Mouse (Mus musculus) ovary, postnatal 10 days (tissue): Measurements from ENCODE around the gene Pglyrp1.
"Not testable (repeated sequence)": the region's sequence is repeated elsewhere in the genome, so short reads cannot be mapped to it uniquely, and the experiment has no call there.

Experiments used
- DNase-seq: peaks from one replicate; pipeline ENCODE4 v3.0.0; 2022; ENCODE audit warnings: low spot score

The Pglyrp1 gene

DNA sequence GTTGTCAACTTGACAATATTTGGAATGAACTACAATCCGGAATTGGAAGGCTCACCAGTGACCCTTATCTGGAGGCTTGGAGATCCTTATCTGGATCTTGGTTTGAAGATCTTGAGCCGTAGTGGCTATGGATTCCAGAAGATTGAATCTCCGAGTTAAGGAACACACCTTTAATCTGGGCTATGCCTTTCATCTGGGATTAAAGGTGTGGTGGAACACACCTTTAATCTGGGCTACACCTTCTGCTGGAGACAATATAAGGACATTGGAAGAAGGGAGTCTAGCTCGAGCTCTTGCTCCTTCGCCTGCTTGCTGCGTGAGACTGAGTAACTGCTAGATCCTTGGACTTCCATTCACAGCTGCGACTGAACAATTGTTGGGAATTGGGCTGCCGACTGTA, at the start of gene Pglyrp1:
Gene Pglyrp1, plus strand, starts transcription at position 301 of the 400 bp plus-strand sequence.
- DNase-seq: not testable (repeated sequence)

DNA sequence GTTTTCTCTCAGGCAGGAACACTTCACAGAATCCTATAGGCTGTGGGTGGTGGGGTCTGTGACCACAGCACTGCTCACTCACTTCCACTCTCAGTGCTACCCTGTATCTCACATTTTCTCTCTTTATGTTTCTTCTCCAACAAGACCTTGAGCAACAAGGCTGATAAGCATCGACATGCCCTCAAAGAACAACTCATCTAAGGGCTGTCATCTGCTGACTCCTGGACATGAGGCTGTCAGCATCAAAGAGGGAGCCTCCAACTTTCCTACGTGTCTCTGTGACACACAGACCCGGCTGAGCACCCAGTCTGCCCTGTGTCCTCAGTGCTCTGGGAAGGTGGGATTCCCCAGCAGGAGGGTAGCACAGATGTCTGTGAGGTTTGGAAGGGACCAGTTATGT, 49.6 kb upstream of the Pglyrp1 start, which contains the start of gene Psg17:
Gene Psg17, minus strand, starts transcription at position 101 of the 400 bp plus-strand sequence.
- DNase-seq: no peak

DNA sequence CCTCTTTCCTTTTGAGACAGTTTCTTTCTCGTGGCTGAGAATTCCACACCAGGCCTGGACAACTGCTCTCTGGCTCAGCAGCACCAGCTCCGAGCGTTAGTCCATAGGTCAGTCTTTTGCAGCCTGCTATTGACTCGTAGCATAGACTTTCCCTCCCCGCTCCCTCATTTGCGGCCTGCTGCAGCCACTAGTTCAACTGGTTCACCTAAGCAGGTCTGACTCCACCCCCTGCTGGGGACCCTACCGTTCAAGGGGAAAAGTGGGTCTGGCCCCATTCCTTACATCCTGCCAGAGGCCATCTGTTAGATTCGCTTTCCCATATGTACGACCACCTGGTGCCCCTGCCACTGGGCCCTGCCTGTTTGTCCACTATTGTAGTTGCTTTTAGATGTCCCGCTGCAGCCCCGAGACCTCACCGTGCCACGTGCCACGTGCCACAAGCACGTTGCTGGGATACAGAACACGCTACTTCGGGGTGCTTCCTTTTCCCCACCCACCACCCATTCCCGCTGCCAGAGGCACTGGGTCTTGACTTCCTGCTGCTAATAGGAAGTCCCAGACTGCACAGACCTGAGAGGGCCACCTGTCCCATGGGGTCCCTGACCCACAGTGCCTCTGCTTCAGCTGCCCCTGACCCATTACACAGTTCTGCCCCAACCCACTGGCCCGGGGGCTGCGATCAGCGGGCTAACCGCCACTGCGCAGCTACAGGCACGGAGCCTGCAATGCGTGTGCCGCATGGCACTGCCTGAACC, 43.2 kb upstream of the Pglyrp1 start:
- no peak for DNase-seq

DNA sequence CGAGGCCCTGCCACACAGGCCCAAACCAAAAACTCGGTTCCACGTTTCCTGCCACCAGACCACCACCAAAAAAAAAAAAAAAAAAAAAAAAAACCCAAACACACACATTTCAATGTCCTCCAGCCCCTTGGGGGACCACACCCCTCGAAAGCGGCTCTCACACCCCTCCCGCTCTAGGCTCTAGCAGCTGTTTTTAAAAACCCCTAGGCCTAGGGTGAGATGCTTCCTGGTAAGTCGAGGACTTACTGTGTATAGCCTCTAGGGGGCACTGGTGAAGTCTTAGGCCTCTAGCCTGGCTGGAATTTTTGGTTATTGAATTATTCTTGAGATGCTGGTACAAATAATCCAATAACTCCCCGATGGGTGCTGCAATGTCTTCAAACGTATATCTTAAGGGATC, 42.5 kb upstream of the Pglyrp1 start:
- DNase-seq: no peak

DNA sequence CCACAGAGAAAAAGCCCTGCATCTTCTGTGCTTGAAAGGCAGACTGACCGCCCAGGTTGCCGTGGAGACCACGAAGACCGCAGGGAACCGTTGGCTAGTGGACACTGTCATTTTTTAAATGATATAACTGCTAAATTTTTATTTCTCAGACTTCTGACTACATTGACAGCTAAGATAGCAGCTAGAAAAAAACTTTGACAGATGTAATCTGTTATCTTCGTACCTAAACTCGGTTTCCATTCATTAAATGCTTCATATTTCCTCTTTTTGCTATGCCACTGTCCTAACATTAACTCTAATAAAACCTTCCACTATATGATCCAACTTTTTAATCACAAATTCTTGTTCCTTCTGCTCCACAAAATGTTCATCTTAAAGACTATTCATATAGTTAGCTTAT, 41.6 kb upstream of the Pglyrp1 start:
- DNase-seq: no peak

DNA sequence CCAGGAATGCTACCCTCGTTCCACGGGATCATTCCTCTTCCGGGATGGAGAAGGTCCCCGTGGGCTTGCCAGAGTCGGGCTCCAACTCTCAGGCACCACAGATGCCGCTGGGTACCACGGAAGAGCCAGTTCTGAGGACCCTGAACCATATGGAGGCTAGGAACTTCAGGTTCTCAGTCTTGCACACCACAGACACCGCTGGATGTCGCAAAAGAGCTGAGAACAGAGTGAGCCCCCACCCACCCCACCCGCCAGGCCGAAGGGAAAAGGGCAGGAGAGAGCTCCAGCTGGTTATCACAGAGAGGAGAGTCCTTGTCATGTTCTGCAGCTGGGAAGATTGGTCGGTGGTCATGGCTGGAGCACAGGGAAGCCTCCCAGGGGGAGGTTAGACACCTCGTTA, 38.8 kb upstream of the Pglyrp1 start:
- no peak for DNase-seq

DNA sequence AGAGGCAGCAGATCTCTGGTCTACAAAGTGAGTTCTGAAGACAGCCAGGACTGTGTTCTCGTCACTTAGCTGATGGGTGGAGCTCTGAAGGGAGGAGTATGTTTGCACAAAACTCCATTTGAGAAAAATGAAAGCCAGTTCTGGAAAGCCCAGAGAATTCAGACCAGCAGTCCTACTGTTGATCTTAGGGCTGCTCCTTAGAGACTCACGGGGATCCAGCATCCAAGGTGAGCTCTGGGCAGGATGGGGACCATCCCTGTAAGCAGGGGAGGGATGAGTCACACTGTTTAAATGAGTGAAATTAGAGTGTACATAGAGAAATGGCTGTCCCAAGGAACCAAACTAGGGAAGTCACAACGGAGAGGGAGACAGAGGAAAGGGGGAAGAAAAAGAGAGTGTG, 31.3 kb upstream of the Pglyrp1 start, which contains the start of gene Mill2:
Gene Mill2, plus strand, starts transcription at position 102 of the 400 bp plus-strand sequence.
- no peak for DNase-seq

DNA sequence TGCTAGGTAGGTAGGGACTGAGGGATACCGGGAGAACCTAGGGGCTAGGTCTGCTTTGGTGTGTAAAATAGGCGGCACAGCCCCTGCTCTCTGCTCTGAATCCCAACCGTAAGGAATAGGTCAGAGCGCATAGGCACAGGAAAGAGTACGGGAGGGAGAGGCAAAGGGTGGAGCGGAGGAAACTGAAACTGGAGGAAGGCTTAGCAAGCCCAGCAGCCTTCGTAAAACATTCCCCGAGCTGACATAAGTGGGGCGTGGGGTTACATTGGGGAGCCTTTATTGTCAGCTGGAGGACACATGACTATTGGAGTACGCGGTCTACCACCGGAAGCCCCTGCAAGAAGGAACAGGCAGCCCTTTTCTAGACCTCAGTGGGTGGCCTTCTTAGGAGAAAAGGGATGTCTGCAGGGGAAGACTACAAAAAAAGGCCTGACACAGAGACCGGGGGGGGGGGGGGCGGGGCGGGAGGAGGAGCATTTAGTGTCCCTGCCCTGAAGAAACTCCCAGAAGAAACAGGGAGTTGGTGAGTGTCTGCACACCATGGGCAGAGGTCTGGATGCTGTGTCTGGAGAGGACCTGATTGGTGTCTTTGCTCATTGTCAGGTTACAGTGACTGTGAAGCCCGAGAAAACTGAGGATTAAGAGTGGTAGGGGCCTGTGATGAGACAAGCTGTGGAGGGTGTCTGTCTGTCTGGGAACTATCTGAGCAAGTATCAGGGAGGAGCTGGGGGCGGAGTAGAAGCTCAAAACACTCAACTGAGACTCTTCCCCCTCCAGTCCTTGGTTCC, 30.6 kb upstream of the Pglyrp1 start:
- DNase-seq: peak; percentile 22

DNA sequence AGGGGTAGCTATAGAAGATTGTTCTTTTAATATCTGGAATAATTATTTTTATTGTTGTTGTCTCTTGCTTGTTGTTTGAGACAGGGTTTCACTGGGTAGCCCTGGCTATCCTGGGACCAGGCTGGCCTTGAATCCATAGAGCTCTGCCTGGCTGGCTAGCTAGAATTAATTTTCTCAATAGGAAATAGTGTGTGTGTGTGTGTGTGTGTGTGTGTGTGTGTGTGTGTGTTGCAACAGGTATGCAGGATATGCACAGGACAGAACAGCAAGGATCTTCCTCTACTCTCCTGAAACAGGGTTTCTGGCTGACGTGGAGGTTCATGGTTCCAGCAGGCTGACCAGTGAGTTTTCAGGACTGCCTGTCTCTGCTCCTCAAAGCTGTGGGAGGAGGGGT, 30.0 kb upstream of the Pglyrp1 start:
- DNase-seq: no peak

DNA sequence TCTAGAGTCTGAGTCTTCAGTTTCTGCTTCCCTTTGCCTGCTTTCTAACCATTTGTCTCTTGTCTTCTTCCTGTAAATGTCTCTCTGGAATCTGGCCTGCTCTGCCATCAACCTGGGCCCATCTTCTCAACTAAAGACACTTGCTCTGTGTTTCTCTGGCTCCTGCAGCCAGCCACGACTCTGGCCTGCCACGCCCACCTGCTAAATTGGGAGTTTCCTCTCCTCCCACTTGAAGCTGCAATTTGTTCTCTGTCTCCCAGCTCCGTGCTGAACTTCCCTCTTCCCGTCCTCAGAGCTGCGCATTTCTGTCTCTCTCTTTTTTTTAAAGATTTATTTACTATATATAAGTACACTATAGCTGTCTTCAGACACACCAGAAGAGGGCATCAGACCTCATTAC, 26.3 kb upstream of the Pglyrp1 start:
- DNase-seq: no peak

DNA sequence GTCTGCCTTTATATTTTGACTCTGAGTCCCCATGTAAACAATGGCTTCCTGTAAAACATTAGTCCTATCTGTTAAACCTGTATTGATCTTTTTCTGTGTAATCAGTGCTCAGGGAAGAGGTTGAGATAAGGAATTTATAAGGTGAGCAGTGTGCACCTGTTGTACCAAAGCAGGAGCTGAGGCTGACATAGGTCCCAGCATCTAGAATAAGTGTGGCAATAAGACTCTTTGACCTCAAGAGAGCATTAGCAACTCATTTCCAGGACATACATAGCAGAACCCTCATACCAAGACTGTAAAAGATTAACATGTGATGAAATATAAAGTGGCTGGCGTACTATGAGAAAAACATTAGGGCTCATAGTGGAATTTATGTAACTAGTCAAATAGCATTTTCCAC, 22.7 kb upstream of the Pglyrp1 start:
- DNase-seq: no peak

DNA sequence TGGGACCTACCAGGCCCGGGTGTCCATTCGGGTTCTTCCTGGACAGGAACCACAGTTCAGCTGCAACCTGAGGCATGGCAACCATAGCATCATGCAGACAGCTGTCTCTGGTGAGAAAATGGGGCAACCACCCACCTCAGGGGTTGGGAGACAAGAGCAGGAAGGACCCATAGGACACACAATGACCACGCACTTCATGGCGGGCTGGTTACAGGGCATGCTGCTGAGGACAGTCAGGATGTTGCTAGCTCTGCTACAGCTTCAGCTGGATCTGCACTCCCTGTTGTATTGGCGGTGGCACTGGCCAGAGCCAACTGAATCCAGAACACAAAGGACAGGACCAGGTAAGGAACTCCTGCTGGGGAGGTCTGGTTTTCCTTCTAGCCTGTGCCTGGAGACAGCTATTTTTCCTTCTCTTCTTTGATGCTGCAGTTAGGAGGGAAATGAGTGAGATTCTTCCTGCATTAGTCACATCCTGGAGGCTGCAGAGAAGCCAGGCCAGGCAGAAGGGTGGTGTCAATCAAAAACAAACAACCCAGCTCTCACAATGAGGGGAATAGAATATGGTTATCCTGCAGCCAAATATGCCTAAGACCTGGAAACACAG, 12.7 kb upstream of the Pglyrp1 start:
- DNase-seq: no peak

DNA sequence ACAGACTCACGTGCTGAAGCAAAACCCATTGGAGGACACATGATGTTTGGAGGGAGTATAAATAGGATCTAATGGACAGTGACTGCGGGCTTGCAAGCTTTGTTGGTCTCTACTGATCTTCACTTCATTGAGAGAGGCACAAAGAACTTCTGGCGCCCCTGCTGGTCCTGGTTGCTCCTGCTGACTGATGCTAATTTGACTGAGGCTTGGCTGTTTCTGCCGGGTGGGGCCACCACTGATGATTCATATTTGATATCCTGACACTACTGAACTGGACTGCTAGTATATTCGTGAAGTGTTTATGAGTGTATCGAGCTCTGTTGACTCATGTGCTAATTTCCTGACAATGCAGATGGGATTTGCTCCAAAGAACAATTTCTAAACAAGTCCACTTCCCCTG, 8.3 kb upstream of the Pglyrp1 start:
- no peak for DNase-seq

DNA sequence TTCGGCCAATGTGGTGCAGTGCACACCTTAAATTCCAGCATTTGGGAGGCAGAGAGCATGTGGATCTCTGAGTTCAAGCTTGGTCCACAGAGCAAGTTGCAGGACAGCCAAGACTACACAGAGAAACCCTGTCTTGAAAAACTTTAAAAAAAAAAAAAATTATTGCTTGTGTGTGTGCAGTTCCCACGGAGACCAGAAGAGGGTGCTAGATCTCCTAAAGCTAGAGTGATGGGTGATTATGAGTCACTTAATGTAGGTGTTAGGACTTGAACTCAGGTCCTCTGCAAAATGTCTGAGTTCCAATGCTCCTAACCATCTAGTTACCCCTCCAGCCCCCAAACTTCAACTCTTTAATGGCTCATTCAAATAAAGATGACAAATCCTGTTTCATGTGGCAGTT, 2.6 kb upstream of the Pglyrp1 start:
- DNase-seq: no peak

DNA sequence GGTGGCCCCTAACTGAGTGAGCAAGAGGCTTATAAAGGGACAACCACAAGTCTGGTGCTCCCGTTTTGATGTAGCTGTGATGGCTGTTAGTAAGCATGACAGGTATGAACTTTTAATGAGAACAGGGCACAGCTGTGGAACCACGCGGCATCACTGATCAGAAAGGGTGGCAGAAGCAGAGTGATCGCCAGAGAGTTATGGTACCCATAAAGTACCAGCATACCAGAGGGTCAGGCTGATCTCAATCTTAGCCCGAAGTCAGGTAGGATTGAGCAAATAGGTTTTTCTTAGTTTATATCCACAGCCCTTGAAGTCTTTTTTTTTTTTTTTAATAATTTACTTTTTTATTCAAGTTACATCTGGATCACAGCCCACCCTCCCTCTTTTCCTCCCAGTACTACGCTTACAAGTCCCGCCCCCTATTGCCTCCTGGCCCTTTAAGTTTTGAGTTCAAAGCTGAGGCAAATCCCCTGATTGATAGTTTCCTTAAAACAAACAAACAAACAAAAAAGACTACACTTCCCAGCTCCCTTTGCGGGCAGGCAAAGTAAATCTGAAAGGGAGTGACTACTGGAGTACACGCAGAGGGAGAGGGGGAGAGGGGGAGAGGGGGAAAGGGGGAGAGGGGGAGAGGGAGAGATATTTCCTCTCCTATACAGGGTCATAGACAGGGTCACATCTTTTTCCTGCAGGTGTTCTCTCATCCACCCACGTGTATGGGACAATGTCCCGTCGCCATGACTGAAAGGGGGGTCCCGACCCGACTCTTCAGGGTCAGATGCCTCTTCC, 1.1 kb downstream of the Pglyrp1 start:
- no peak for DNase-seq

DNA sequence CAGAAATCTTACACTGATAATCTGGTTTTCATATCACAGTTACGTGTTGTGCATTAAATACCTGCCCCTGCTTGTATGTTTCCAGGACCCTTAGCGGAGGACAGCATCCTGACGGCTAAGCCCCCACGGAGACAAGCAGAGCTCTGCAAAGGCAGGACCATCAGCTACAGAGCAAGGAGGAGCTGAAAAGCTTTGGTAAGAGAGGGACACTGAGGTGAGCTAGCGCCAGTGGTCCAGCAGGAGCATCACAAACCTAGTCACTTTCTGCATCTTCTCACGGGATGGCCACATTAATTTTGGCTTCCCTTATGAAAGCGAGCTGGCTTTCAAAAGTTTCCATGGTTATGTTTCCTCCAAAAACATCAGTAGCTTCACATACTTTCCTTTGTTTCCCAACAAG, 1.7 kb downstream of the Pglyrp1 start:
- no peak for DNase-seq

DNA sequence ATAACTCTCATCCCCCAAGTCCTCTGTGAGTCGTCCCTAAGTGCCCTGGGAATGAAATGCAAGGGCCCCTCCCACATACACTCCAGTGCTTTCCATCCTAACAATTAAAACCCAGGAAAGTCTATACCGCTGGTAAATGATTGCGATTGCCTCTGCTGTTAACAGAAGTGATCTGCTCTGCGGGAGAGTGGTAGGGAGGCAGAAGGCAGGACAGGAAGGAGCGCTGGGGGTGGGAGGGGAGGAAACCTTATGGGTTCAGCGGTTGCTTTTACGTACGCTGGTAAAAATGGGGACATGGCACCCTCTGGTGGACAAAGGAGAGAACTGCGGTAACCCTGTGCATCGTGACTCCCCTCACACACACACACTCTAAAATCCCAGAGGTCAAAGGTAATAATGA, 2.1 kb downstream of the Pglyrp1 start:
- DNase-seq: no peak

DNA sequence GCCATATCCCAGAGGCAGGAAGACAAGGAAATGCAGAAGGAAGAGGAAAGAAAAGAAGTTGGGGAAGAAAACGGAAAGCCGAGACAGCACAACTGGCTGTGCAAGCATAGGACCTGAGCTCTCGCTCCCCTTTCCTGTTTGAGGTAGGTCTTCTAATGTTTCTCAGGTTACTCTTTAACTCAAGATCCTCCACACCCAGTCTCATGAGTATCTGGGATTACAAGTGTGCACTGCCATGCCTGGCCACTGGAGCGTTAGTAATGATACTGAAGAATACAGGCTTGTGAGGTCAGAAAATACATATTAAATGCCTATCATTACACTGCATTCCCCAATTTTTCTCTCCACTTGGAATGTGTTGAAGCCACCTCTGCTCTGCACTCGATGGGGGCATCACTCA, 4.2 kb downstream of the Pglyrp1 start:
- DNase-seq: no peak

DNA sequence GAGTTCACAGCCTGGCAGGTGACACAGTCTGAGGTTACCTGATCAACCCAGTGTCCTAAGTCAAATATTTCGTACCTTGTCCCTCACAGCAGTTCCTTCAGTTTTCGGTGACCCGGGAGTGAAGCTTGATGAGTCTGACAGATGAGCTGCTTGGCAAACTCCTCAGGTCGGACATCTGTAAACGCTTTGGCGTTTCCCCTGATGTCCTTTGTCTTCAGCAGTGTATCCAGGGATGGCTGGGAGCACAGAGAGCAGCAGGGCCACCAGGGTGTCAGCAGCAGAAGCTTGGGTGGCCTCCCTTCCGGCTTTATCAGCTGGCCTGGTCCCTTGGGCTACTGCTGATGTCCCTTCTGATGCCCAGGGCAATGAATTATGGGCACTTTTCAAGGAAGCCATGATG, 7.6 kb downstream of the Pglyrp1 start:
- DNase-seq: no peak

DNA sequence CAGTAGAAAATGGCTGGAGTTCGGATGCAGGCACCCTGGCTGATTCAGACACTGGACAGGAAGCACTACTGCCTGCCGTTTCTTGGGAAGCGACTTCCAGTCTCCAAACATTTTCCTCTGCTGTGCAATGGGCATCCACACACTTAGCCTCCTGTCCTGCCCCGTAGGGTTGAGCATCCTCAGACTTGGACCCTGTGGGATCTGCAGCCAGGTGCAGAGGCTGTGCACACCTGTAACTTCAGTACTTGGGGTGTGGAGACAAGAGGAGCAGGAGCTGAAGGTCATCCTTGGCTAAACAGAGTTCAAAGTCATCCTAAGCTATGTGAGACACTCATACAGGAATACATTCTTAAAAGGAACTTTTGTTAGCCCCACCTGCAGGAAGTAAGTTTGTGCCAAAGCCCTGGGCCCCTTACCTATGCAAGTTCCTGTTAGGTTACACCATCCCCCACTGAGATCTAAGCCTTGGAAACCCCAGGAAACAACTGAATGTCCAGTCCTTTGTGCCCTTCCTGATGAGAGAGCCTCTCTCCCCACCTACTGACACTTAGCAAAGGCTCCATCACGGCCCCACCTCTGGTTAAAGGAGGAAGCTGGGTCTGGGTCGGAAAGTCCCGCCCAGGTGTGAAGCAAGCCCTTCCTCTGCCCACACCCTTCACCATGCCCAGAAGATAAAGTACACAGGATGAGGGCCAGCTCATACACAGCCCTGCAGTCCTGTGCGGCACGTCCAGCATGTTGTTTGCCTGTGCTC, 13.0 kb downstream of the Pglyrp1 start:
- DNase-seq: no peak

DNA sequence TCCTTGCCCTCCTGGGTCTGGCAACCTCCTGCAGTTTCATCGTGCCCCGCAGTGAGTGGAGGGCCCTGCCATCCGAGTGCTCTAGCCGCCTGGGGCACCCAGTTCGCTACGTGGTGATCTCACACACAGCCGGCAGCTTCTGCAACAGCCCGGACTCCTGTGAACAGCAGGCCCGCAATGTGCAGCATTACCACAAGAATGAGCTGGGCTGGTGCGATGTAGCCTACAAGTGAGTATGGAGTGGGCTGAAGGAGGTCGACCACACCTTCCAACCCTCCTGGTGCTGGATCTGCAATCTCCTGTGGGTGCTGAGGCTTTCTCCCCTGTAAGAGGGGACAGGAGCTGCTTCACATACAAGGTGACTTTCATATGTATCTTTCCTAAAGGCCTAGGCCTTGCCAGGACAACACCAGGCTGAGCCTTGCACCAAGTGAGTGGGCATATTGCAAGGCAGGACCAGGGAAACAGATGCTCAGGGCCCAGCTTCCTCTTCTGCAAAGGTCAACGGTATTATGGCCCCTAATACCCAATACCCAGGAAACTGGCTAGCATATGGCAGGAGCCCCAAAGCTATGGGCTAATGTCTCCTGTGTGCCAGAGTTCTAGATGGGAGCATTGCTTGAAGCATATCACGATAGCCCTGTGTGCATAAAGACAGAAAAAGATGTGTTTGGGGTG, 13.8 kb downstream of the Pglyrp1 start:
- no peak for DNase-seq
